Mouse (Mus musculus): Measurements from ENCODE around the gene Muc2.

GRCm38 (mm10) chr7:141642375-141642774 is 47.8 kb upstream of the Muc2 start:
- TF ChIP-seq TAL1 (IDR thresholded peaks at IDR 0.05; ENCODE audit: low read length), result no peak
- no peak for TF ChIP-seq GATA1 (IDR thresholded peaks at IDR 0.05; ENCODE audit: low read length)
